Mouse (Mus musculus) neural tube, embryonic 11.5 days (tissue): ENCODE data around the gene Dock3. TPM values are rescaled to one million over a fixed set of nuclear protein-coding genes. Genes with fewer than 3 reads are reported as not detected.
"Not testable (repeated sequence)": the region's sequence is repeated elsewhere in the genome, so short reads cannot be mapped to it uniquely, and the experiment has no call there.

Source experiments
- ATAC-seq: fragments of 200-750 bp; cut with Nextera tagmentation; 2 replicates; pipeline ENCODE4 v1.8.0; 2017; ENCODE audit warnings: moderate number of reproducible peaks, mild to moderate bottlenecking, moderate TSS enrichment, moderate library complexity; ENCODE audit not compliant: insufficient read depth, low FRiP score, low TSS enrichment
- DNase-seq: peaks from one replicate; pipeline ENCODE4 v3.0.0-alpha.2; 2015; ENCODE audit warnings: low spot score
- H3K27ac ChIP-seq: fragments of 300-500 bp; sonication (generic); 2 replicates; pipeline ENCODE4 v1.5.1; 2014; ENCODE audit warnings: low read depth, mild to moderate bottlenecking, low read length
- H3K27me3 ChIP-seq: fragments of 300-500 bp; sonication (generic); 2 replicates; pipeline ENCODE4 v1.6.1; 2014; ENCODE audit warnings: mild to moderate bottlenecking, low read length, mixed read lengths; ENCODE audit not compliant: control insufficient read depth, insufficient read depth
- H3K36me3 ChIP-seq: fragments of 300-500 bp; sonication (generic); 2 replicates; pipeline ENCODE4 v1.6.1; 2014; ENCODE audit warnings: mild to moderate bottlenecking, low read length, moderate library complexity, mixed read lengths; ENCODE audit not compliant: control insufficient read depth, insufficient read depth
- H3K4me1 ChIP-seq: fragments of 300-500 bp; sonication (generic); 2 replicates; pipeline ENCODE4 v1.6.1; 2014; ENCODE audit warnings: low read length, mixed read lengths; ENCODE audit not compliant: control insufficient read depth, insufficient read depth
- H3K4me2 ChIP-seq: fragments of 300-500 bp; sonication (generic); 2 replicates; pipeline ENCODE4 v1.6.1; 2014; ENCODE audit warnings: low read depth, mild to moderate bottlenecking, moderate library complexity
- H3K4me3 ChIP-seq: fragments of 300-500 bp; sonication (generic); 2 replicates; pipeline ENCODE4 v1.5.1; 2014; ENCODE audit warnings: low read depth, low read length
- H3K9ac ChIP-seq: fragments of 300-500 bp; sonication (generic); 2 replicates; pipeline ENCODE4 v1.6.1; 2014; ENCODE audit warnings: mild to moderate bottlenecking, low read length
- H3K9me3 ChIP-seq: fragments of 300-500 bp; sonication (generic); 2 replicates; pipeline ENCODE4 v1.6.1; 2016; ENCODE audit warnings: low read length; ENCODE audit not compliant: control insufficient read depth
- WGBS: fragments of 180-500 bp; shearing (Covaris S2); extraction: QIAGEN DNeasy Blood & Tissue Kit; methylation state at CpG from one replicate; pipeline ENCODE4 v1.1.7; 2014; 5-methylcytosine and 5-hydroxymethylcytosine counted together
- polyA plus RNA-seq: library from polyadenylated mRNA; unstranded; fragments of >200 nt; fragmentation: Nextera tagmentation; extraction: Ambion mirVana; gene quantifications from 2 replicates; pipeline ENCODE4 v1.2.1, GENCODE M21; 2014

Gene Dock3
- polyA plus RNA-seq, 1 experiment from 2014 or later: 5.8 TPM

DNA sequence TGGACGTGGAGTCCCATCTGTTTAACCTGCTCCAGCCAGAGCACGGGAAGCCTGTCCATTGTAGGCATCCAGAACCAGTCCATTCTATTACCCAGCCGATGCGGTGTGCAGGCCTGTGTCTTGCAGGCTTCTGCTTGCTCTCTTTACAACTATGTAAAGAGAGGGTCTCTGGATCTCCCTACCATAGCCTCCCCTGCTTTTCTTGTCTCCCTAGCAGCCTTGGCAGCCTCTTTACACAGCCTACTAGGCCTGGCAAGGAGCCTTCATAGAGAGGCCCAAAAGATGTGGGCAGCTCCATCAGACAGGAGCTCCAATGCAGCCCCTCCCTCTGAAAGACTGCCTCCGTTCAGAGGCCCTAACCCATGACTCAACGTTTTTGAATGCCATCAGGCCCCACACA is 17.4 kb upstream of the Dock3 start:
- Histone ChIP-seq H3K27me3 (no peaks in the 10 kb centered on the region), H3K9me3 (no peaks in the 10 kb centered on the region), H3K36me3 (no peaks in the 10 kb centered on the region), H3K4me2 (no peak overlapping the region), H3K9ac (no peak overlapping the region), H3K27ac (no peak overlapping the region), H3K4me3 (no peak overlapping the region), H3K4me1 (no peaks in the 10 kb centered on the region)
- DNase-seq (no peak), ATAC-seq (no peak)
- 76% methylated on average over 6 of the region's 6 CpGs for WGBS

DNA sequence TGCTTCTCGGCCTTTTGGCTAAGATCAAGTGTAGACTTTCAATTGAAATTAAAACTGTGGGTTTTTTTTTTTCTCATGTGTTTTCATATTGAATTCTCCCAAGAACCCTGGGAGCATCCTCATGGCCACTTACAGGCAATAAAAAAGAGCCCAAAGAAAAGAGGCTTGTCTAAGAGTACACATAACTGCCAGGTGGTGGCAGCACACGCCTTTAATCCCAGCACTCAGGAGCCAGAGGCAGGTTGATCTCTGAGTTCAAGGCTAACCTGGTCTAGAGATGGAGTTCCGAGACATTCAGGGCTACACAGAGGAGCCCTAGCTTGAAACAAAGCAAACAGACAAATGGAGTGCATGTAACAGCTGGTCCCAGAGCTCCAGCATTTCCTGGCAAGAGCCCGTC is 14.5 kb upstream of the Dock3 start:
- no peak for ATAC-seq
- 62% methylated on average over 4 of the region's 4 CpGs for WGBS
- no peak overlapping the region for H3K4me3 ChIP-seq
- no peaks in the 10 kb centered on the region for H3K27me3 ChIP-seq
- H3K4me2 ChIP-seq: no peak overlapping the region
- no peak overlapping the region for H3K27ac ChIP-seq
- no peaks in the 10 kb centered on the region for H3K36me3 ChIP-seq
- no peaks in the 10 kb centered on the region for H3K9me3 ChIP-seq
- H3K4me1 ChIP-seq: no peaks in the 10 kb centered on the region
- DNase-seq: no peak
- no peak overlapping the region for H3K9ac ChIP-seq

DNA sequence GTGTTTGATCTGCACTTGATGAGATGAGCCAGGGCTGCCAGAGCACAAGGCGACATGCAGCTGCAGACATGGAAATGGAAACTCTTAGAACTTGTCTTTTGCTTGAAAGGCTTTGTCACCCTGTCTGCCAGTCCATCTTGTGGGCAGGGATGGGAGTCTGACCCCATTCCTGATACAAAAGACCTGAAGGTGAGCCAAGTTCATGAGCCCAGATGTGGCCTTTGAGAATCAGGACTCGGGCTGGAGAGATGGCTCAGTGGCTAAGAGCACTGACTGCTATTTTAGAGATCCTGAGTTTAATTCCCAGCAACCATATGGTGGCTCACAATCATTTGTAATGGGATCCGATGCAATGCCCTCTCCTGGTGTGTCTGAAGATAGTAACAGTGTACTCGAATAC is 13.6 kb upstream of the Dock3 start:
- H3K4me2 ChIP-seq: no peak overlapping the region
- H3K9ac ChIP-seq: no peak overlapping the region
- H3K27ac ChIP-seq: no peak overlapping the region
- WGBS: 80% methylated on average over 4 of the region's 4 CpGs
- H3K27me3 ChIP-seq: no peaks in the 10 kb centered on the region
- no peak overlapping the region for H3K4me3 ChIP-seq
- H3K4me1 ChIP-seq: no peaks in the 10 kb centered on the region
- ATAC-seq: no peak
- H3K36me3 ChIP-seq: no peaks in the 10 kb centered on the region
- DNase-seq: no peak
- no peaks in the 10 kb centered on the region for H3K9me3 ChIP-seq

DNA sequence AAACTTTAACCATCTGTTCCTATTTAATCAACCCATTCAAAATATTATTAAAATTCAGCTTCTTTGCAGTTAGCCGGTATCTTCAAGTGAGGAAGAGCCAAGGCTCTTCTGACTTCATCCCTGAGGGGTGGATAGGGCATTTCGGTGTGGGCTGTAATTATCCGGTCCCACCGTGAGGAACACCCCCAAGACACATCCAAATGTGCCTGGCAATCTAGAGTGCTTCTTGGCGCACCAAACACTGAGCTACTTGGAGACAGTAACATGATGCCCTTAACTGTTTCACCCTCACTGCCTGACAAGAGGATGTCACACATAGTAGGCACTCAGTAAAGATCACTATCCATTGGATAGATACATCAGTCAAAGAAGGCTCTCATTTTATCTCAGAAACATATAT is 4.4 kb upstream of the Dock3 start:
- no peaks in the 10 kb centered on the region for H3K4me1 ChIP-seq
- DNase-seq (no peak), ATAC-seq (no peak)
- H3K36me3 ChIP-seq: no peaks in the 10 kb centered on the region
- 63% methylated on average over 5 of the region's 5 CpGs for WGBS
- H3K27me3 ChIP-seq: peaks cover 45% of the 10 kb centered on the region
- no peaks in the 10 kb centered on the region for H3K9me3 ChIP-seq
- no peak overlapping the region for H3K27ac ChIP-seq
- no peak overlapping the region for H3K4me3 ChIP-seq
- H3K4me2 ChIP-seq: no peak overlapping the region
- no peak overlapping the region for H3K9ac ChIP-seq

DNA sequence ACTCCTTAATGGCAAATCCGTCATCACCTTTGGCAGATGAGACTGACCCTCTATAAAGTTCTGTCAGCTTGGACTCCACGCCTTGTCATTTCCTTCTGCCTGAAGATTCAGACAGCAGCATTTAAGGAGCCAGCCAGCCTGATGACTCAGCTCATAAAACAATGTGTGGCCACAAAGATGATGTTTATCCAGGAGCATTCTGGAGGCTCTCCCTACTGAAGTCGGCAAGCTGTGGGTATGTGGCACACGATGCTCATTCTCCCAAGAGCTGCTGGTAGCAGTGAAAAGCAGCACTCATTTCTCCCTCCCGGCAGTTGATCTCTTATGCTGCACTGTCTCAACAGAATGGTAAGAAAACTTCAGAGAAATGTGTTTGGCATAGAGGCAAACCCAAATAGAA is 3.6 kb upstream of the Dock3 start:
- H3K4me2 ChIP-seq: no peak overlapping the region
- no peak overlapping the region for H3K27ac ChIP-seq
- H3K4me3 ChIP-seq: no peak overlapping the region
- H3K36me3 ChIP-seq: no peaks in the 10 kb centered on the region
- no peaks in the 10 kb centered on the region for H3K4me1 ChIP-seq
- DNase-seq (no peak), ATAC-seq (no peak)
- H3K9ac ChIP-seq: no peak overlapping the region
- no peaks in the 10 kb centered on the region for H3K9me3 ChIP-seq
- peaks cover 46% of the 10 kb centered on the region for H3K27me3 ChIP-seq
- 67% methylated on average over 5 of the region's 5 CpGs for WGBS

DNA sequence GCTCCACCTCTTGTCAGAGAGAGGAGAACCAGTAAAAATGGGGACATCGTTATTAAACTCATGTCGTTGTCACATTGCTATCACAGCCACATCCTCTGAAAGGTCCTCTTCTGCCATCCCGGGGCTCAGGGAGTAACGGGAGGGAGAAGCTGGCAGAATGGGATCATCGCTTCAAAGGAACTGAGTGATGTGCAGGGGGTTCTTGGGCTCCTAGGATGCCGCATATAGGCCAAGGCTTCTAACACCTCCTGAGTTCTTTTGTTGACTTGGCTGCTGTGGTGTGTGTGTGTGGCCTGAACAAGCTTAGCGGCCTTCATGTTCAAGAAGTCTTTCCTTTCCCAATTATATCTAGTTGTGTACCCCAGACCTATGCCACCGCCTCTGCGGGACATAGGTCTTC is 431 bp upstream of the Dock3 start:
- Histone ChIP-seq H3K27me3 (peaks cover 49% of the 10 kb centered on the region), H3K9ac (peak overlapping the region; percentile 64), H3K27ac (no peak overlapping the region; the same call in 1 of the 2 replicates), H3K4me3 (peak overlapping the region; percentile 72), H3K4me1 (no peaks in the 10 kb centered on the region), H3K36me3 (no peaks in the 10 kb centered on the region), H3K9me3 (no peaks in the 10 kb centered on the region), H3K4me2 (peak overlapping the region; percentile 95)
- DNase-seq (no peak), ATAC-seq (peak; percentile 18; the same call in 1 of the 2 replicates)
- whole genome bisulfite sequencing: 24% methylated on average over 9 of the region's 9 CpGs

DNA sequence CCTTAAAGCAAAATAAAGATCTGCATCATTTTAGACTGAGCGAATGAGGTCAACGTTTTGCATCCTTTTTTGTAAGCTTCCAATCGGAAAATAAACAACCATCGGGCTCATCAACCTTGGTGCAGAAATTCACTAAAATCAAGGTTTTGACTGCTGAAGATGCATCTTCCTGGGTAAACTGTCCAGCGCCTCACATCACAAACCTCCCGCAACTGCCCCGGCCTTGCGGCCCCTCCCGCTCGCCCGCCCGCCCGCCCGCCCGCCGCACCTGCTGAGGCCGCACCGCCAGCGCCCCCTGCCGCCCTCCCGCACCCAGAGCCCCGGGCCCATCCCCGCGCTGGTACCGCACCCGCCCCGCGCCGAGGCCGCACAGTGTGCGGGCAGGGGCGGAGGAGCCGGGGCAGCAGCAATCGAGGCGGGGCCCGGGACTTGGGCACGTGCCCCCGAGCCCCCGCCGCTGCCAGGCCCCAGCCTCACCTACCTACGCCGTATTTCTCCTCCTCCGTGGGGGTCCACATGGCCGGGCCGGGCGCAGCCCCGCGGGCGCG is 644 bp downstream of the Dock3 start:
- peaks cover 42% of the 10 kb centered on the region for H3K27me3 ChIP-seq

DNA sequence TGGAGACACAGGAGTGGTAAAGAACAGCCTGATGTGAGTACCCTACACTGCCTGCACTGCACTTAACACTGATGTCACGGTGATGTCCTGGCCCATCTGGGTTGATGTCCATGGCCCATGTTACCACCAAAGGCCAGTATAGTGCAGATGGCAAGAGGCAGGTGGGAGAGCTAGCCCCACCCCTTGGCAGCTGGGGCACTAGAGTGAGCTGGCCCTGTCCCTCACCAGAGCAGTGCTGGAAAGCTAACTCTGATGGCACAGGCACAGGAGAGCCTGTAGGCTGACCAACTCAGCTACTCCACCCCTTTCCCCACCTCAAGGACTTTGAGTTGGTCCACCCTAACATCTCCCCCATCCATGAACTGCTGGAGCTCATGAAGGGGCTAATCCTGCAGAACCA is 7.1 kb downstream of the Dock3 start:
- Histone ChIP-seq H3K4me3 (no peak overlapping the region), H3K4me1 (no peaks in the 10 kb centered on the region), H3K4me2 (no peak overlapping the region), H3K9ac (no peak overlapping the region), H3K27ac (no peak overlapping the region), H3K36me3 (no peaks in the 10 kb centered on the region), H3K9me3 (no peaks in the 10 kb centered on the region), H3K27me3 (no peaks in the 10 kb centered on the region; the same call in 1 of the 2 replicates)
- ATAC-seq: no peak
- no peak for DNase-seq
- 53% methylated on average over 1 of the region's 1 CpGs for WGBS

More for the DNA sequence above, 644 bp downstream of the Dock3 start:
- 3% methylated on average over 24 of the region's 50 CpGs for WGBS
- H3K9me3 ChIP-seq: no peaks in the 10 kb centered on the region
- peak overlapping the region; percentile 69 for H3K27ac ChIP-seq
- peak overlapping the region; percentile 64 for H3K9ac ChIP-seq
- DNase-seq (peak; percentile 72), ATAC-seq (peak; percentile 83)
- H3K4me2 ChIP-seq: peak overlapping the region; percentile 95
- no peaks in the 10 kb centered on the region for H3K36me3 ChIP-seq
- no peaks in the 10 kb centered on the region for H3K4me1 ChIP-seq
- H3K4me3 ChIP-seq: peak overlapping the region; percentile 72

DNA sequence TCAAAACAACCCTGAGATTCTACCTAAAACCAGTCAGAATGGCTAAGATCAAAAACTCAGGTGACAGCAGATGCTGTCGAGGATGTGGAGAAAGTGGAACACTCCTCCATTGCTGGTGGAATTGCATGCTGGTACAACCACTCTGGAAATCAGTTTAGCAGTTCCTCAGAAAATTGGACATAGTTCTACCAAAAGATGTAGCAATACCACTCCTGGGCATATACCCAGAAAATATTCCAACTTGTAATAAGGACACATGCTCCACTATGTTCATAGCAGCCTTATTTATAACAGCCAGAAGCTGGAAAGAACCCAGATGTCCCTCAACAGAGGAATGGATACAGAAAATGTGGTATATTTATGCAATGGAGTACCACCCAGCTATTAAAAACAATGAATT is 56.9 kb downstream of the Dock3 start:
- not testable (repeated sequence) for H3K4me3 ChIP-seq, H3K36me3 ChIP-seq, H3K27me3 ChIP-seq, H3K4me1 ChIP-seq, H3K27ac ChIP-seq, H3K4me2 ChIP-seq, H3K9me3 ChIP-seq, DNase-seq, H3K9ac ChIP-seq, ATAC-seq
- 89% methylated on average over 1 of the region's 1 CpGs for WGBS
